Mouse (Mus musculus) forebrain, embryonic 11.5 days (tissue): Measurements from ENCODE around the gene Lrrc31. TPM values are rescaled to one million over a fixed set of nuclear protein-coding genes. Genes with fewer than 3 reads are reported as not detected.

Experiments
- polyA plus RNA-seq: library from polyadenylated mRNA; unstranded; fragments of >200 nt; fragmentation: Nextera tagmentation; extraction: Ambion mirVana; gene quantifications from 2 replicates; pipeline ENCODE4 v1.2.1, GENCODE M21; 2014

Lrrc31 gene
- polyA plus RNA-seq, 1 experiment from 2014 or later, result not detected

Other genes starting within 250 kb of the Lrrc31 start
- gene Mecom, start 151.8 kb downstream of the Lrrc31 start, polyA plus RNA-seq, result 17.6 and 19.5 TPM in 2 replicates
- gene Actrt3, start 99.9 kb downstream of the Lrrc31 start, polyA plus RNA-seq, result 0.17 TPM in 1 of 2 replicates, not detected in the other
- 33.4 and 36.4 TPM in 2 replicates for gene Mynn, start 97.8 kb downstream of the Lrrc31 start, polyA plus RNA-seq
- gene Lrriq4, start 55.3 kb downstream of the Lrrc31 start, polyA plus RNA-seq, result not detected in 2 replicates
- 1.2 and 2.1 TPM in 2 replicates for gene Lrrc34, start 52.0 kb downstream of the Lrrc31 start, polyA plus RNA-seq
- not detected in 2 replicates for gene Samd7, start 46.5 kb upstream of the Lrrc31 start, polyA plus RNA-seq
- 48.5 and 62.0 TPM in 2 replicates for gene Sec62, start 93.0 kb upstream of the Lrrc31 start, polyA plus RNA-seq
- gene Gpr160, start 156.1 kb upstream of the Lrrc31 start, polyA plus RNA-seq, result 1.1 and 1.4 TPM in 2 replicates